Mouse (Mus musculus): ENCODE data around the gene Wfikkn2.

Wfikkn2 gene

GRCm38 (mm10) chr11:94261585-94262370 is 16.0 kb upstream of the Wfikkn2 start:
- DNase-seq (ENCODE audit: low spot score in 2 of 2) = no peak

GRCm38 (mm10) chr11:94259814-94260213 is 14.0 kb upstream of the Wfikkn2 start:
- DNase-seq (ENCODE audit: low spot score in 2 of 2) = no peak

- no peak for DNase-seq (ENCODE audit: low spot score in 2 of 2)
Observed at GRCm38 (mm10) chr11:94257987-94258386, 12.2 kb upstream of the Wfikkn2 start.

- no peak for DNase-seq (ENCODE audit: low spot score in 2 of 2)
Observed at GRCm38 (mm10) chr11:94255733-94256132, 9.9 kb upstream of the Wfikkn2 start.

GRCm38 (mm10) chr11:94253691-94254090 is 7.9 kb upstream of the Wfikkn2 start:
- DNase-seq (ENCODE audit: low spot score in 2 of 2) = no peak

- DNase-seq (ENCODE audit: low spot score in 2 of 2) = no peak
Observed at GRCm38 (mm10) chr11:94253156-94253555, 7.4 kb upstream of the Wfikkn2 start.

- no peak for DNase-seq (ENCODE audit: low spot score in 2 of 2)
Observed at GRCm38 (mm10) chr11:94246789-94247061, 920 bp upstream of the Wfikkn2 start.

GRCm38 (mm10) chr11:94244385-94244784 is 1.4 kb downstream of the Wfikkn2 start:
- DNase-seq (ENCODE audit: low spot score in 2 of 2) = no peak

GRCm38 (mm10) chr11:94243422-94244180 is 2.2 kb downstream of the Wfikkn2 start:
- no peak for DNase-seq (ENCODE audit: low spot score in 2 of 2)

GRCm38 (mm10) chr11:94242760-94243421 is 2.9 kb downstream of the Wfikkn2 start:
- DNase-seq (ENCODE audit: low spot score in 2 of 2) = no peak

GRCm38 (mm10) chr11:94239706-94240105 is 6.1 kb downstream of the Wfikkn2 start:
- no peak for DNase-seq (ENCODE audit: low spot score in 2 of 2)

- no peak for DNase-seq (ENCODE audit: low spot score in 2 of 2)
Observed at GRCm38 (mm10) chr11:94238786-94239185, 7.0 kb downstream of the Wfikkn2 start.

GRCm38 (mm10) chr11:94236074-94236473 is 9.7 kb downstream of the Wfikkn2 start:
- DNase-seq (ENCODE audit: low spot score in 2 of 2) = peak in 1 of 2 experiments; percentile 77

GRCm38 (mm10) chr11:94234857-94235256 is 10.9 kb downstream of the Wfikkn2 start:
- no peak for DNase-seq (ENCODE audit: low spot score in 2 of 2)

- no peak for DNase-seq (ENCODE audit: low spot score in 2 of 2)
Observed at GRCm38 (mm10) chr11:94234380-94234779, 11.4 kb downstream of the Wfikkn2 start.

GRCm38 (mm10) chr11:94233405-94233804 is 12.4 kb downstream of the Wfikkn2 start:
- peak in 1 of 2 experiments; percentile 52 for DNase-seq (ENCODE audit: low spot score in 2 of 2)

- peak in 1 of 2 experiments; percentile 46 for DNase-seq (ENCODE audit: low spot score in 2 of 2)
Observed at GRCm38 (mm10) chr11:94231821-94232552, 13.8 kb downstream of the Wfikkn2 start.

- DNase-seq (ENCODE audit: low spot score in 2 of 2) = no peak
Observed at GRCm38 (mm10) chr11:94230244-94230643, 15.6 kb downstream of the Wfikkn2 start.

- DNase-seq (ENCODE audit: low spot score in 2 of 2) = no peak
Observed at GRCm38 (mm10) chr11:94229207-94229960, 16.4 kb downstream of the Wfikkn2 start.

GRCm38 (mm10) chr11:94228416-94228815 is 17.4 kb downstream of the Wfikkn2 start:
- no peak for DNase-seq (ENCODE audit: low spot score in 2 of 2)

GRCm38 (mm10) chr11:94225985-94226384 is 19.8 kb downstream of the Wfikkn2 start:
- DNase-seq (ENCODE audit: low spot score in 2 of 2) = peak in 1 of 2 experiments; percentile 77

Measured in left cerebral cortex, adult 9 months (tissue).